In genomic region chr13:21226031-21226430, GRCm38 (mm10) we compare ENCODE assay signal across 16 mouse cellular contexts.
"Had no signal": no experiment of that assay in that cellular context is flagged by ENCODE, and none has a peak within 500 bp of the region (broad histone marks: within the 10 kb centered on the region; RNA-seq: fewer than 3 reads in every experiment).

No protein-coding gene starts in this region.

- H3K4me1 ChIP-seq: stomach, embryonic 15.5 days had no signal

- H3K4me3 ChIP-seq: neural tube, embryonic 13.5 days; neural tube, embryonic 15.5 days; stomach, embryonic 15.5 days had no signal

- H3K27ac ChIP-seq: neural tube, embryonic 13.5 days; neural tube, embryonic 15.5 days; stomach, embryonic 15.5 days; stomach, postnatal 0 days had no signal

- H3K36me3 ChIP-seq: neural tube, embryonic 13.5 days; neural tube, embryonic 15.5 days; stomach, embryonic 15.5 days had no signal

- H3K27me3 ChIP-seq: neural tube, embryonic 13.5 days; stomach, embryonic 15.5 days had no signal

- DNase-seq: retina, postnatal 1 day; right cerebral cortex, adult 18-20 months; right cerebral cortex, postnatal 14 days; right cerebral cortex, postnatal 25 days; right cerebral cortex, postnatal 4 days; spleen, adult 18-20 months; thymus, adult 18-20 months; thymus, adult 2 months; thymus, postnatal 14 days; thymus, postnatal 25 days; thymus, postnatal 36 days; thymus, postnatal 4 days had no signal

- H3K4me2 ChIP-seq: neural tube, embryonic 13.5 days; neural tube, embryonic 15.5 days; stomach, embryonic 15.5 days had no signal

- H3K9ac ChIP-seq: neural tube, embryonic 13.5 days; neural tube, embryonic 15.5 days; stomach, embryonic 15.5 days had no signal

- H3K9me3 ChIP-seq: neural tube, embryonic 13.5 days; neural tube, embryonic 15.5 days; stomach, embryonic 15.5 days had no signal
